Mouse (Mus musculus) limb, embryonic 14.5 days (tissue): ENCODE data around the gene Kcnmb4. TPM values are rescaled to one million over a fixed set of nuclear protein-coding genes. Genes with fewer than 3 reads are reported as not detected.

ENCODE experiments used
- ATAC-seq: fragments of 200-750 bp; cut with Nextera tagmentation; 2 replicates; pipeline ENCODE4 v1.8.0; 2017; ENCODE audit warnings: low read depth, moderate number of reproducible peaks, moderate TSS enrichment; ENCODE audit not compliant: low FRiP score
- DNase-seq: peaks from one replicate; pipeline ENCODE4 v3.0.0-alpha.2; 2015; ENCODE audit warnings: low spot score
- H3K27ac ChIP-seq: fragments of 300-500 bp; sonication (generic); replicated peaks from 2 replicates; pipeline ENCODE4 v1.5.1; 2014; ENCODE audit warnings: low read depth, mild to moderate bottlenecking, low read length, moderate library complexity, mixed read lengths
- H3K27me3 ChIP-seq: fragments of 300-500 bp; sonication (generic); 2 replicates; pipeline ENCODE4 v1.6.1; 2014; ENCODE audit warnings: low read length, mixed read lengths; ENCODE audit not compliant: control insufficient read depth, insufficient read depth
- H3K36me3 ChIP-seq: fragments of 300-500 bp; sonication (generic); 2 replicates; pipeline ENCODE4 v1.6.1; 2014; ENCODE audit warnings: mild to moderate bottlenecking, low read length, moderate library complexity, mixed read lengths; ENCODE audit not compliant: control insufficient read depth, insufficient read depth
- H3K4me1 ChIP-seq: fragments of 300-500 bp; sonication (generic); 2 replicates; pipeline ENCODE4 v1.6.1; 2014; ENCODE audit warnings: antibody characterized with exemption, low read length, mixed read lengths; ENCODE audit not compliant: control insufficient read depth, insufficient read depth
- H3K4me2 ChIP-seq: fragments of 300-500 bp; sonication (generic); replicated peaks from 2 replicates; pipeline ENCODE4 v1.6.1; 2014; ENCODE audit warnings: low read depth, mild to moderate bottlenecking, low read length, moderate library complexity; ENCODE audit not compliant: severe bottlenecking
- H3K4me3 ChIP-seq: fragments of 300-500 bp; sonication (generic); replicated peaks from 2 replicates; pipeline ENCODE4 v1.5.1; 2014; ENCODE audit warnings: low read length
- H3K9ac ChIP-seq: fragments of 300-500 bp; sonication (generic); 2 replicates; pipeline ENCODE4 v1.6.1; 2014; ENCODE audit warnings: mild to moderate bottlenecking, low read depth, low read length, moderate library complexity; ENCODE audit not compliant: severe bottlenecking
- H3K9me3 ChIP-seq: fragments of 300-500 bp; sonication (generic); 2 replicates; pipeline ENCODE4 v1.6.1; 2016; ENCODE audit warnings: low read length; ENCODE audit not compliant: control insufficient read depth
- POLR2A ChIP-seq: fragments of 200-500 bp; IDR thresholded peaks from 2 replicates; pipeline ENCODE4 v1.8.0; 2012; ENCODE audit warnings: inconsistent platforms, mild to moderate bottlenecking, moderate library complexity, borderline replicate concordance; ENCODE audit not compliant: insufficient read depth, insufficient read length; ENCODE audit errors: extremely low read depth
- WGBS: fragments of 180-500 bp; shearing (Covaris S2); extraction: QIAGEN DNeasy Blood & Tissue Kit; methylation state at CpG from one replicate; pipeline ENCODE4 v1.1.7; 2014; 5-methylcytosine and 5-hydroxymethylcytosine counted together
- polyA plus RNA-seq, 2 experiments: library from polyadenylated mRNA; depleted of rRNA in 1 of 2; stranded (reverse) in 1 of 2; unstranded in 1 of 2; fragments of >200 nt; fragmentation: Nextera tagmentation in 1 of 2; extraction: Ambion mirVana in 1 of 2; gene quantifications; 2 replicates each; pipeline versions ENCODE4 v1.2.1 to v1.2.3; 2012 to 2014

Kcnmb4 gene
- polyA plus RNA-seq, 2 experiments: 13.7 to 31.8 TPM

- no peaks in the 10 kb centered on the region for H3K9me3 ChIP-seq
- H3K36me3 ChIP-seq: no peaks in the 10 kb centered on the region
- no peak for TF ChIP-seq POLR2A
- H3K27ac ChIP-seq: no peak overlapping the region
- H3K9ac ChIP-seq: no peak overlapping the region
- H3K4me3 ChIP-seq: no peak overlapping the region
- DNase-seq: no peak
- H3K27me3 ChIP-seq: no peaks in the 10 kb centered on the region
- no peak for ATAC-seq
- H3K4me2 ChIP-seq: no peak overlapping the region
- H3K4me1 ChIP-seq: peaks cover 7% of the 10 kb centered on the region
- 78% methylated on average over 4 of the region's 4 CpGs for WGBS
Observed at GRCm38 (mm10) chr10:116384401-116384800, 89.3 kb downstream of the Kcnmb4 start.

- 70% methylated on average over 13 of the region's 13 CpGs for WGBS
- Histone ChIP-seq H3K27me3 (no peaks in the 10 kb centered on the region), H3K9me3 (no peaks in the 10 kb centered on the region), H3K27ac (no peak overlapping the region), H3K4me3 (no peak overlapping the region), H3K9ac (no peak overlapping the region), H3K36me3 (no peaks in the 10 kb centered on the region), H3K4me2 (no peak overlapping the region), H3K4me1 (peaks cover 7% of the 10 kb centered on the region)
- TF ChIP-seq POLR2A: no peak
- DNase-seq (no peak), ATAC-seq (no peak)
Observed at GRCm38 (mm10) chr10:116382826-116383685, 90.6 kb downstream of the Kcnmb4 start.

GRCm38 (mm10) chr10:116376853-116377252, 96.8 kb downstream of the Kcnmb4 start:
- ATAC-seq: no peak
- TF ChIP-seq POLR2A: no peak
- Histone ChIP-seq H3K9me3 (no peaks in the 10 kb centered on the region), H3K4me3 (no peak overlapping the region), H3K9ac (no peak overlapping the region), H3K27me3 (no peaks in the 10 kb centered on the region), H3K27ac (no peak overlapping the region), H3K4me2 (no peak overlapping the region), H3K36me3 (no peaks in the 10 kb centered on the region), H3K4me1 (no peaks in the 10 kb centered on the region)
- DNase-seq: no peak
- WGBS: 53% methylated on average over 4 of the region's 4 CpGs

- H3K27me3 ChIP-seq: no peaks in the 10 kb centered on the region
- ATAC-seq: no peak
- H3K4me3 ChIP-seq: no peak overlapping the region
- no peak for DNase-seq
- 92% methylated on average over 6 of the region's 6 CpGs for WGBS
- no peak overlapping the region for H3K9ac ChIP-seq
- peaks cover 12% of the 10 kb centered on the region; the same call in 1 of the 2 replicates for H3K4me1 ChIP-seq
- no peak for TF ChIP-seq POLR2A
- H3K27ac ChIP-seq: no peak overlapping the region
- no peaks in the 10 kb centered on the region for H3K36me3 ChIP-seq
- H3K4me2 ChIP-seq: no peak overlapping the region
- H3K9me3 ChIP-seq: no peaks in the 10 kb centered on the region
Observed at GRCm38 (mm10) chr10:116374111-116374510, 99.6 kb downstream of the Kcnmb4 start.

GRCm38 (mm10) chr10:116370991-116371725, 102.5 kb downstream of the Kcnmb4 start:
- no peak overlapping the region for H3K4me3 ChIP-seq
- H3K27me3 ChIP-seq: no peaks in the 10 kb centered on the region
- DNase-seq (peak; percentile 24), ATAC-seq (no peak; the same call in 1 of the 2 replicates)
- H3K4me1 ChIP-seq: peaks cover 12% of the 10 kb centered on the region; the same call in 1 of the 2 replicates
- H3K9me3 ChIP-seq: no peaks in the 10 kb centered on the region
- 27% methylated on average over 6 of the region's 6 CpGs for WGBS
- no peaks in the 10 kb centered on the region for H3K36me3 ChIP-seq
- H3K4me2 ChIP-seq: no peak overlapping the region
- H3K9ac ChIP-seq: no peak overlapping the region
- no peak for TF ChIP-seq POLR2A
- peak overlapping the region; percentile 56 for H3K27ac ChIP-seq

Other genes with a start within 250 kb of the Kcnmb4 start
- gene Ptprb, start 198.4 kb downstream of the Kcnmb4 start, polyA plus RNA-seq (2012; rRNA removed): 2.0 and 2.3 TPM in 2 replicates
- gene Ptprb, start 198.4 kb downstream of the Kcnmb4 start, polyA plus RNA-seq (2014; fragmentation: Nextera tagmentation; extraction: Ambion mirVana): 3.3 and 3.4 TPM in 2 replicates
- 98.8 and 101 TPM in 2 replicates for gene Cnot2, start 107.6 kb upstream of the Kcnmb4 start, polyA plus RNA-seq (2012; rRNA removed)
- gene Cnot2, start 107.6 kb upstream of the Kcnmb4 start, polyA plus RNA-seq (2014; fragmentation: Nextera tagmentation; extraction: Ambion mirVana): 112 and 116 TPM in 2 replicates